Mouse (Mus musculus) regulatory T cell (primary cell): ENCODE results near the gene Hist1h2bb.

Experiments used
- in situ Hi-C: fragments of 300-600 bp; cut with MboI, MseI; formaldehyde crosslinking; loops from one replicate; pipeline ENCODE4 v1.15.1; 2025; ENCODE audit warnings: high pct_unique_total_duplicates

The Hist1h2bb gene

DNA sequence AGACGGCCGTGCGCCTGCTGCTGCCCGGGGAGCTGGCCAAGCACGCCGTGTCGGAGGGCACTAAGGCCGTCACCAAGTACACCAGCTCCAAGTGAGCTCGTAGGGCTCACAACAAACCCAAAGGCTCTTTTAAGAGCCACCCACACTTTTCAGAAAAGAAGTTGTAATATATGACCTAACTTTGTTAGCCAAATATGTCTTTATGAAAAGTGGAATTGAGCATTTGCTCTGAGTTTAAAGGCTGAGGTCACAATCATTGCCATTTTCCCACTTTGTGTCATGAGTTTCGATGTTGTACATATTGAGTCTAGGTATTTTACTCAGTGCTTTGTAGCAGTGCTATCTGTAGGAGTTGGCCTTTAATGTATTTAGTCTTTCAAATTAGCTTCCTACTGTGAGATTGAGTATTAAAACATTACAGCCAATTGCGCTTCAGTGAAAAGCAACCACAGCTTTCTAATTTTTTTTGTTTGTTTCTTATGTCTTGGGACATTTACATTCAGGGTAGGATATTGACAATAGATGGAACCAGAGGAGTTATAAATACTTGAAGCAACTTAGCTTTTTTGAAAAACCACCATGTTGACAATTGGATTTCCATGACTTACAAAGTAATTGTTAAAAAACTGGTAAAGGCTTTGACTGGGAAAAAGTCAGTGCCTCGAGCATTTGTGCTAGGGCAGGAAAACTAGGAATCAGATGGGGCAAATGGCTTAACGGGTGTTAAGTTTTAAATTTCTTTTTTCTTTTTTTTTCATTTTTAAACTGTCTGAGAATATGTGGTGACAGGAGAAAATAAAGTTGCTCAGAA is 752 bp downstream of the Hist1h2bb start:
- in situ Hi-C loops: loop anchor here (5.0 to 25.0 kb wide), 3 partner anchors 165 to 1960 kb away; partner anchors contain the start of genes Hist1h1b, Hist1h2ah, Hist1h2an and Hist1h2bk

- in situ Hi-C loops: loop anchor here (5.0 to 25.0 kb wide), 3 partner anchors 166 to 1961 kb away; partner anchors contain the start of genes Hist1h1b, Hist1h2ah, Hist1h2an and Hist1h2bk
Observed at GRCm38 (mm10) chr13:23747892-23748288, 1.4 kb downstream of the Hist1h2bb start.

- in situ Hi-C loops: loop anchor here (5.0 to 25.0 kb wide), 5 partner anchors 167 to 1962 kb away; partner anchors contain the start of genes Hist1h1b, Hist1h2ah, Hist1h2an and Hist1h2bk
Observed at GRCm38 (mm10) chr13:23749563-23750121, 3.1 kb downstream of the Hist1h2bb start.

- in situ Hi-C loops: loop anchor here (25.0 kb wide), 2 partner anchors 861 to 1036 kb away; no protein-coding TSS in a partner anchor
Observed at GRCm38 (mm10) chr13:23750839-23751477, 4.4 kb downstream of the Hist1h2bb start, which contains the start of gene Hist1h2ab. TSS of gene Hist1h2ab (plus strand) at chr13:23751126.

- in situ Hi-C loops: loop anchor here (25.0 kb wide), 2 partner anchors 861 to 1036 kb away; no protein-coding TSS in a partner anchor
Observed at GRCm38 (mm10) chr13:23751478-23751956, 5.0 kb downstream of the Hist1h2bb start.

- in situ Hi-C loops: loop anchor here (25.0 kb wide), 2 partner anchors 860 to 1035 kb away; no protein-coding TSS in a partner anchor
Observed at GRCm38 (mm10) chr13:23752067-23752741, 5.7 kb downstream of the Hist1h2bb start, which contains the start of gene Hist1h3b. TSS of gene Hist1h3b (plus strand) at chr13:23752267.

GRCm38 (mm10) chr13:23752742-23753172 is 6.2 kb downstream of the Hist1h2bb start:
- in situ Hi-C loops: loop anchor here (25.0 kb wide), 2 partner anchors 860 to 1035 kb away; no protein-coding TSS in a partner anchor

DNA sequence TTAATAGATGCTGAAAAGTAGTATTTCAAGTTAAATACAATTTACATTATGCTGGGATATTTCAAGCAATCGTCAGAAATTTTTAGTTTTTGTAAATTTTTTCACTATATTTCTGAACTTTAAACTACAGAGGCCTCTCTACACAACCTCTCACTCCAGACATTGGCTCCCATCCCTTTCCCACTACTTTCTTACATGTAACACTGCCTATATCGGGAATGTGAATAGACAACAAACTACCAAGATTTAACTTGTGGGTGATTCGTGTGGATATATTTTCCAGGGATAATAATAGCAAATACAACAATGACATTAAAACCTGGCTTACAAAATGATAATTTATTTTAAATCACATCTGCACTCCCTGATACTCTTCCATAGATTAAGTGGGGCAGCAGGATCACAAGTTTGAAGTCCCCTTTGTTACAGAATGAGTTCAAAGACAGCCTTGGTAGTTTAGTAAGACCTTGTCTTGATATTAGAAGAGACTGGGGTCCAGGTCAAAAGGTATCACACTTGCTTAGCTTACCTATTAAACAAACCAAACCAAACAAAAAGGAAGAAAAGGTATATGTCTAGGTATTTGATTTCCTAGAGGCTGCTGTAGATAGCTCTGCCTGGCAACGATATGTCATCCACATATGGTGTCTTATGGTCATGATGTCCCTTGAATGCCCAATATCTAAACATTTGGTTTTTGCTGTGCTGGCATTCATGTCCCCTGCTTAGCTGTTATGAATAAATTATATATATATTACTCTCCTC is 7.0 kb downstream of the Hist1h2bb start:
- in situ Hi-C loops: loop anchor here (25.0 kb wide), 2 partner anchors 859 to 1034 kb away; no protein-coding TSS in a partner anchor

DNA sequence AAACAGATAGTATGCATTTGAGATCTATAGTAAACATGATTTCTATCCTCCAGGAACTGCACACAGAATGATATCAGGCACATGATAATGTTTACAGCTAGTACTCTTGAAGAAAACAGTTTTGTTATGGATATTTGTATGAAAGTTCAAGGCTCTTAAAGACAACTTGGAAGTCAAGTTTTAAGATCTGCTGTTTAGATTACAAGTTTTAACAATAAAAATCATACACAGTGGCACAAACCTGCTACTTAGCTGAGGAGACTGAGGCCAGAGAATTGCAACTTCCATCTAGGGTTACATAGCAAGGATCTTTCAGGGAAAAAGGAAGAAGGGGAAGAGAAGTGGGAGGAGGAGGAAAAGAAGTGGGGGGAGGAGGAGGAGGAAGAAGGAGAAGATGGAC is 8.5 kb downstream of the Hist1h2bb start:
- in situ Hi-C loops: loop anchor here (25.0 kb wide), 2 partner anchors 857 to 1032 kb away; no protein-coding TSS in a partner anchor

DNA sequence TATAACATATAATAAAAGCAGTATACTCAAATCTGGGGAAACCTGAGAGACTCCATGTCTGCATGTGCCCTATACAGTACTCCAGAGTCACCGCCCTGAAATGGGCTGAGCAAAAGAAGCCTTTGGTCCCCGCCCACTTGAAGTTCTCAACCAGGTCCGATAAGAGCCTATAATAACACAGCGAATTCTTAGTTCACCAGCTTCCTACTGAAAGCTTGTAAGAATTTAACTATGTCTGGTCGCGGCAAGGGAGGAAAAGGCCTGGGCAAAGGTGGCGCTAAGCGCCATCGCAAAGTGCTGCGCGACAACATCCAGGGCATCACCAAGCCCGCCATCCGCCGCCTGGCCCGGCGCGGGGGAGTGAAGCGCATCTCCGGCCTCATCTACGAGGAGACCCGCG is 10.3 kb downstream of the Hist1h2bb start, which contains the start of gene Hist1h4b:
Hist1h4b (plus strand) TSS at position 224 of the 400 bp plus-strand sequence.
- in situ Hi-C loops: loop anchor here (25.0 kb wide), 2 partner anchors 856 to 1031 kb away; no protein-coding TSS in a partner anchor

DNA sequence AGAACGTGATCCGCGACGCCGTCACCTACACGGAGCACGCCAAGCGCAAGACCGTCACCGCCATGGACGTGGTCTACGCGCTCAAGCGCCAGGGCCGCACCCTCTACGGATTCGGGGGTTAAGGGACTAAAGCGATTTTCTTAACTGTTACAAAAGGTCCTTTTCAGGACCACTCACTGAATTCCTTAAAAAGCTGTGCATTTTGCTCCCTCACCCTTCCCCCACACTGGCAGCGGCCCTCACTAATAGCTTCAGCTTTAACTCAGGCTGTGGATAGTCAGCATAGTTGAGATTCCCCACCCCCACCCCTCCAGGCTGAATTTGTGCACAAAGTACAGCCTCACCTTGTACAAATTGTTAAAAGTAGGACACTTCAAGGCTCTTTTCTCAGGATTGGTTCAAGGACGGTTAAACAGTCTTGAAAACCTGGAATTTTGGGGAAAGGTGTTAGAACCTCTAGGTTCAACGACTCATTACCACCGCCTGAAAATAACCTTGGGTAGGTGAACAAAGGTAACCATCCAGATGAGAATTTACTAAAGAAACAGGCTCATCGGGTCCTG is 10.8 kb downstream of the Hist1h2bb start:
- in situ Hi-C loops: loop anchor here (25.0 kb wide), 2 partner anchors 855 to 1030 kb away; no protein-coding TSS in a partner anchor

GRCm38 (mm10) chr13:23757921-23758320 is 11.4 kb downstream of the Hist1h2bb start:
- in situ Hi-C loops: loop anchor here (25.0 kb wide), 2 partner anchors 854 to 1029 kb away; no protein-coding TSS in a partner anchor

GRCm38 (mm10) chr13:23759251-23759771 is 12.8 kb downstream of the Hist1h2bb start:
- in situ Hi-C loops: loop anchor here (25.0 kb wide), 2 partner anchors 853 to 1028 kb away; no protein-coding TSS in a partner anchor

DNA sequence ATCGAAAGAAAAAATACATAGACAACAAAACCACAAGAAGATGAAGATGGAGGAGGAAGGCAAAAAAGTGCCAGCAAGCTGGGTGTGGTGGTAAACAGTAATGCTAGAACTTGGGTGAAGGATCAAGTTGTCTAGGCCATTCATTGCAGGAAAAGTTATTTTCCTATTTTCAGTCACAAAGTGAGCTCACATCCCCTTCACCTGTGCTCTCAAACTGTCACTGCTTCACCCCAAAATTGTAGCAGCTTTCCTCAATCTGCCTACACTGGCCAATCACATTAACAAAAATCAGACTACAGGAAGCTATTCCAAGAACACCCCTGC is 13.3 kb downstream of the Hist1h2bb start:
- in situ Hi-C loops: loop anchor here (25.0 kb wide), 2 partner anchors 852 to 1027 kb away; no protein-coding TSS in a partner anchor

- in situ Hi-C loops: loop anchor here (25.0 kb wide), 2 partner anchors 852 to 1027 kb away; no protein-coding TSS in a partner anchor
Observed at GRCm38 (mm10) chr13:23760240-23760971, 13.9 kb downstream of the Hist1h2bb start.

DNA sequence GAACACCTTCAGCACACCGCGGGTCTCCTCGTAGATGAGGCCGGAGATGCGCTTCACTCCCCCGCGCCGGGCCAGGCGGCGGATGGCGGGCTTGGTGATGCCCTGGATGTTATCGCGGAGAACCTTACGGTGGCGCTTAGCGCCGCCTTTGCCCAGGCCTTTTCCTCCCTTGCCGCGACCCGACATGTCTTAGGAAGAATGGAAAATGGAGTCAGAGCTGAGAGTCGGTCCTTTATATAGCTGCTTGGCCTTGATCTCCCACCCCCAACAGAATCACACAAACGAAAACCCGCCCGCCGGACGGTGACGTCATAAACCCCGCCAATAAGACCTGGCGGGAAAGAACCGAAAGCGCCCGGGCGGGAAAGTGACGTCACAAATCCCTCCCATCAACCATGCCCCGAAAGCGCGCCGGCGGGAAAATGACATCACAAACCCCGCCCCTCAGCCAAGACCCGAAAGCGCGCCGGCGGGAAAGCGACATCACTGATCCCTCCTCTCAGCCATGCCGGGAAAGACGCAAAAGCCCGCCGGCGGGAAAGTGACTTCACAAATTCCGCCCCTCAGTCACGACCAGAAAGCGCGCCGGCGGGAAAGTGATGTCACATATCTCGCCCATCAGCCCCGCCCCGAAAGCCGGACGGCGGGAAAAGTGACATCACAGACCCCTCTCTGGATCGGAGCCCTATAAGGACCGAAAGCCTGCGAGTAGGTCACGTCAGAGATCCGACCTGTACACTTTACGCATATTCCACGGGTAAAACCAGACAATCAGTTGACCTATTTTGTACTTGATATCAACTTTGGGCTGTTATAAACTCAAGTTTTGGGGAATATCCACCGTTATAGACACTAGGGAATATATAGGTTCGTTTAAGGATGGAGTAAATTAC is 14.7 kb downstream of the Hist1h2bb start, which contains the start of gene Hist1h4a:
Hist1h4a (minus strand) TSS at position 259 of the 893 bp plus-strand sequence.
- in situ Hi-C loops: loop anchor here (25.0 kb wide), 2 partner anchors 851 to 1026 kb away; no protein-coding TSS in a partner anchor
